28 mouse cellular contexts compared by ENCODE assay signal in the genomic region with DNA sequence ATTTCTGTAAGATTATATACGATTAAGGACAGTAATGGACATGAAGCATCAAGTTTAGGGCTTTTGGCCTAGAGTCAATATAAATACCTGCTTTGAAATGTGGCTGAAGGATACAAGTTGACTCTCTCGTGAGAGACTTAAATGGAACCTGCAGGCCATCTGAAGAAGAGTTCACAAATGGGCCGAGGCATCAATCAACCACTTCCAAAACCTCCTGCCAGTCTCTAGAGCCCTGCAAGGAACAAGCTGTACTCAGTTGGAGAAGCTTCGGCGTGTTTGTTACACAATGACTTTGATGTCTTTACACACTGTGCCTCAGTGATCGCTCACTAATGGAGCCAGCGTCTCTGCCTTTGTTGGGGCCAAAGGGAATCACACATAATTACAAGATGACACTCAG.
"Had no signal": no experiment of that assay in that cellular context is flagged by ENCODE, and none has a peak within 500 bp of the region (broad histone marks: within the 10 kb centered on the region; RNA-seq: fewer than 3 reads in every experiment).

No protein-coding gene starts in this region.

- H3K4me1 ChIP-seq: embryonic facial prominence, embryonic 10.5 days; embryonic facial prominence, embryonic 12.5 days; embryonic facial prominence, embryonic 13.5 days; embryonic facial prominence, embryonic 15.5 days; forebrain, embryonic 10.5 days; forebrain, embryonic 12.5 days; forebrain, embryonic 13.5 days; forebrain, embryonic 15.5 days; heart, embryonic 10.5 days had no signal

- H3K27me3 ChIP-seq: embryonic facial prominence, embryonic 12.5 days; embryonic facial prominence, embryonic 13.5 days; embryonic facial prominence, embryonic 15.5 days; forebrain, embryonic 12.5 days; forebrain, embryonic 13.5 days; forebrain, embryonic 15.5 days had no signal

- H3K9ac ChIP-seq: embryonic facial prominence, embryonic 12.5 days; embryonic facial prominence, embryonic 13.5 days; embryonic facial prominence, embryonic 15.5 days; forebrain, embryonic 12.5 days; forebrain, embryonic 13.5 days; forebrain, embryonic 15.5 days; forebrain, postnatal 0 days had no signal

- DNase-seq: cerebellum, adult 8-10 months; cerebellum, adult 9-10 months; cerebellum, adult 9-11 months; cerebellum, postnatal 10 days; cerebellum, postnatal 14 days; cerebellum, postnatal 25 days; cerebellum, postnatal 36 days; embryo, embryonic 11 days; forebrain, postnatal 0 days; gastrocnemius, adult 2 months; gastrocnemius, postnatal 10 days; gastrocnemius, postnatal 14 days; gastrocnemius, postnatal 25 days; gastrocnemius, postnatal 36 days; heart, adult 11 months; heart, adult 18-20 months; heart, adult 2 months had no signal

- H3K36me3 ChIP-seq: embryonic facial prominence, embryonic 10.5 days; embryonic facial prominence, embryonic 12.5 days; embryonic facial prominence, embryonic 13.5 days; embryonic facial prominence, embryonic 15.5 days; forebrain, embryonic 10.5 days; forebrain, embryonic 12.5 days; forebrain, embryonic 15.5 days; heart, embryonic 10.5 days had no signal

- ATAC-seq: forebrain, embryonic 13.5 days; forebrain, embryonic 14.5 days; forebrain, embryonic 15.5 days; forebrain, postnatal 0 days had no signal

- H3K27ac ChIP-seq: embryonic facial prominence, embryonic 10.5 days; embryonic facial prominence, embryonic 12.5 days; embryonic facial prominence, embryonic 13.5 days; embryonic facial prominence, embryonic 15.5 days; forebrain, embryonic 10.5 days; forebrain, embryonic 12.5 days; forebrain, embryonic 13.5 days; forebrain, embryonic 15.5 days; gastrocnemius, adult 2 months; heart, adult 2 months; heart, embryonic 10.5 days had no signal

- H3K4me3 ChIP-seq: embryonic facial prominence, embryonic 10.5 days; embryonic facial prominence, embryonic 12.5 days; embryonic facial prominence, embryonic 13.5 days; embryonic facial prominence, embryonic 15.5 days; erythroblast, embryonic 14.5 days; forebrain, embryonic 10.5 days; forebrain, embryonic 12.5 days; forebrain, embryonic 13.5 days; forebrain, embryonic 15.5 days; gastrocnemius, adult 2 months; heart, adult 2 months; heart, embryonic 10.5 days had no signal

- H3K9me3 ChIP-seq: embryonic facial prominence, embryonic 10.5 days; embryonic facial prominence, embryonic 12.5 days; embryonic facial prominence, embryonic 13.5 days; embryonic facial prominence, embryonic 15.5 days; forebrain, embryonic 10.5 days; forebrain, embryonic 12.5 days; forebrain, embryonic 13.5 days; forebrain, embryonic 15.5 days; heart, embryonic 10.5 days had no signal

- H3K4me2 ChIP-seq: embryonic facial prominence, embryonic 12.5 days; embryonic facial prominence, embryonic 13.5 days; embryonic facial prominence, embryonic 15.5 days; forebrain, embryonic 12.5 days; forebrain, embryonic 13.5 days; forebrain, embryonic 15.5 days had no signal
